Mouse (Mus musculus): ENCODE data around the gene Sdk2.

Sdk2 gene

GRCm38 (mm10) chr11:114044373-114044772, 22.5 kb downstream of the Sdk2 start:
- no peak for DNase-seq

DNA sequence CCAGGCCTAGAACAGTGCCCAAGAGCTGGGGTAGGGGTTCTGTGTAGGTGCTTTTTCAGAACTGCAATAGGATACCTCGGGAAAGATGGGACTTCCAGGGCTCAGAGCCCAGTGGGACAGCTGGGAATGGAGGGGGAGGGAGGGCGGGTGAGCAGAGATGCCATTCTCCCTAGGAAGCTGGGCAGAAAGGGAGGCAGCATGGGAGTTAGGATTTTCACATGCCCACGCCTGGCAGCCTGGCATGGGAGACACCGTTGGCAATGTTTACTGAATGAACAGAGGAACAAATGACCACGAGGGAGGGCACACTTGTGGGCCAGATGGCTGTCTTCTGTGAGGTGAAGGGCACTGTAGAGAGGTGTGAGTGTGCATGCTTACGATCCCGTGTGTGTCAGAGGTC, 23.3 kb downstream of the Sdk2 start:
- no peak for DNase-seq

- DNase-seq, result peak; percentile 28
Observed at GRCm38 (mm10) chr11:114040391-114041035, 26.3 kb downstream of the Sdk2 start.

GRCm38 (mm10) chr11:114038036-114038435, 28.8 kb downstream of the Sdk2 start:
- peak; percentile 43 for DNase-seq

GRCm38 (mm10) chr11:114031491-114031890, 35.4 kb downstream of the Sdk2 start:
- DNase-seq, result no peak

DNA sequence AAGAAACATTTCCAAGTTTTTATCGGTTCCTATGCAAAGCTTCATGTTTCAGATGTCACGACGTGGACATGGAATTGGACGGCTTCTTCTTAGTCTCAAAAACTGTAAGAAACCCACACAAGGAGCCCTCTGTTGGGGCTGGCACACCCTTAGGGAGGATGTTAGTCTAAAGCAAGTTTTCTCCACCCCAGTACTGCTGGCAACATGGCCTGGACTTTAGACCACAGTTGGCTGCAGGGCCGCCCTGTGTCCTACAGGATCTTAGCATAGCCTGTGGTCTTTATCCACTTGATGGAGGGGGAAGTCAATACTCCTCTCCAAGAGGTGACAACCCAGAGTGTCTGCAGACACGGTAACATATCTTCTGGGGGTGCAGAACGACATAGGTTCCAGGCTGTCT, 36.6 kb downstream of the Sdk2 start:
- no peak for DNase-seq

DNA sequence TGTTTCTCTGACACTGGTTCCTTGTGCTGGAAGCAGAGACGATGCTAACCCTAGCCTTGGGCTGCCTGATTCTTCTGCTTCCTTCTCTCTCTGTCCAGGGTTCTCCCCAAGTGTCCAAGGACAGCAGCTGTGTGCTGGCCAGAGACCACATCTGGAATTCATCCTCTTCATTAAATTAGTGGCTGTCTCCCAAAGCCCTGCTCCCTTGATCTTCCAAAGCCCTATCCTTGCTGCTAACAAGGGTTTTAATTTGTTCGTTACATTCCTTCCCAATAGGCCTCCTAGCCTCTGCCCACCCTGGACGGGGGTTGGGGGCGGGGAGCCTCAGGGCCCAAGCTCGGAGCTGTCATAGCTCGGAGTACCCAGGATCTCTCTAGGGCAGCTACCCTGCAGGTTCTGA, 38.3 kb downstream of the Sdk2 start:
- no peak for DNase-seq

GRCm38 (mm10) chr11:114028021-114028420, 38.8 kb downstream of the Sdk2 start:
- DNase-seq, result no peak

DNA sequence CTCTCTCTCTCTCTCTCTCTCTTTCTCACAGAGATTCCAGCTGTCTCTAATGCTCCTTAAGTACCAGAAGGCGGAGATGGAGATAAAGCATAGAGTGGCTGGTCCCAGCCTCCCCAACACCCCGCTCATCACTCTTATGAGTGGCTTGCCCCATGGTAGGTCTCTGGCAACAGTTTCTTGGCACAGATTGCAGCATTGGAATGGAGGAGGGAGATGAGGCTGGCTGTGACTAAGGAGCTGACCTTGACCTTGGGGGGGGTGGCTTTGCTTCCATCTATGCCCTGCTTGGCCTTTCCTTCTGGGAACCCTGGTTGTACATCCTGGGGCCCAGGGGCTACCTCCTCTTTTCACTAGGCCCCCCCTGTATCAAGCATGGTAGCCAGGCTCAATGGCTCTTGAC, 41.8 kb downstream of the Sdk2 start:
- DNase-seq, result no peak

GRCm38 (mm10) chr11:114023965-114024364, 42.9 kb downstream of the Sdk2 start:
- DNase-seq, result no peak

DNA sequence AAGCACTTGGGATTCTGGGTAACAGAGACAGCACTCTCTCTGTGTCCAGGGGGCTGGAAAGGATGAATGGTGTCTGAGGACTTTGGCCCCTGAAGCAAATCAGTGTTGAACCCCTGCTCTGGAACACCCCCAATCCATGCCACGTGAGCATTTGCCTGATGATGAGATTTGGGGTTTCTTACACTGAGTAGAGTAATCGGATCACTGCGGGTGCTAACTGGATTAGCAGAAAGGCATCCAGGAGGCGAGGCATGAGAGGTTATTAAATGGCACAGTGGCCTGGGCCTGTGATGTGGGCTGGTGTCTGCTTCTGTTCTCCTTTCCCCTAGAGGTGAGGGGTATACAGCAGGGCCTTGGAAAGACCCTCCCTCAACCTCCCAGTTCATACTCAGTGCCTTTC, 44.7 kb downstream of the Sdk2 start:
- no peak for DNase-seq

- no peak for DNase-seq
Observed at GRCm38 (mm10) chr11:114019087-114019486, 47.8 kb downstream of the Sdk2 start.

GRCm38 (mm10) chr11:114016889-114017392, 49.9 kb downstream of the Sdk2 start:
- no peak for DNase-seq

- no peak for DNase-seq
Observed at GRCm38 (mm10) chr11:114016108-114016888, 50.5 kb downstream of the Sdk2 start.

GRCm38 (mm10) chr11:114011523-114011922, 55.3 kb downstream of the Sdk2 start:
- no peak for DNase-seq

DNA sequence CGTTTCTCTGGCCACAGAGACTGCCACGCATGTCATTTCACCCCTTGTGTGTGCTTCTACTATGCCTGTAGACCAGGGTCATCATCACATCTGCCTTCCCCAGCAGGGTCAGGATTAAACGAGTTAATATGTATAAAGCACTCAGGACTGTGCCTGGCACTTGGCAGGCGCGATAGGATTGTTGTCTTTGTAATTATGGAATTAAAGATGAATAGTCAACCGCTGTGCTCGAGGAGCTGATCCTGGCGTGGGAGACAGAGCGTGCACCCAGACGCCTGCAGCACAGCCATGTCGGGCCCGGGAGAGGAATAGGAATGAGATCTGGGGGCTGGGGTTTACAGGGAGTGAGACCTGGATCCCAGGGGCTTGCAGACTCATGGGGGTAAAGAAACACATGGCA, 61.0 kb downstream of the Sdk2 start:
- DNase-seq, result no peak

DNA sequence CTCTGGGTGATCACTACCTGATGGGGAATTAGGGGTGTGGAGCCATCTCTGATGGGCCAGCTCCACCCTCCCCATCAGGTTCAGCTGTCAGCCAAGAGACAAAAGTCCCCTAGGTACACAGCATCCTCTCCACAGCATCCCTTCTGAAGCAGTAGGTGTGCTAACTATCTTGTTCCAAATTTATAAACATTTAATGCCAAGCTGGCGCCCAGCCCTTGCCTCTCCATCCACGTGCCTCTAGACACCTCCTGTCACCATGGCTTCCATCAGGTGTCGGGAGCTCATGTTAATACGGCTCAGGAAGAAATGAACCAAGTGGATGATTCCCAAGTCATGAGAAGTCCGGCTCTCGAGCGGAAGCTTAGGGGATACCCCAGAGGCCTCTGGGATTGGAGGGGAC, 62.2 kb downstream of the Sdk2 start:
- DNase-seq, result no peak

- no peak for DNase-seq
Observed at GRCm38 (mm10) chr11:114003195-114003594, 63.7 kb downstream of the Sdk2 start.

DNA sequence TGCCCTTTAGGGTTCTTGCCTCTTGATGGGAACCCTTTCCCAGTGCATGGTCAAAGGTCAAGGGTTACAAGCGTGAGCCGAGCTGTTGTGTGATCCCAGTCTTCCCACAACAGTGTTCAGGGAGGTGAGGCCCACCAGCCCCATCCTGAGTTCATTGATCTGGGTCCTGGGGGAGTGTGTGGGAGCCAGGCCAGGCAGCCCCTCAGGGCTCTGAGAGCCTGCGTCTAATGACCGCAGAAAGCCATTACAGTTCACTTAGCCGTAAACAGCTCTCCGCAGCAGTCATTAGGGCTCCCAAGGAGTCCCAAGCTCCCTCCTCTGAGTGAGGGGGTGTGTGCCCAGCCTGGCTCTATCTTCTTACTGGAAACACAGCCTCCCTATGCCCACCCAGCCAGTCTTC, 66.8 kb downstream of the Sdk2 start:
- no peak for DNase-seq

DNA sequence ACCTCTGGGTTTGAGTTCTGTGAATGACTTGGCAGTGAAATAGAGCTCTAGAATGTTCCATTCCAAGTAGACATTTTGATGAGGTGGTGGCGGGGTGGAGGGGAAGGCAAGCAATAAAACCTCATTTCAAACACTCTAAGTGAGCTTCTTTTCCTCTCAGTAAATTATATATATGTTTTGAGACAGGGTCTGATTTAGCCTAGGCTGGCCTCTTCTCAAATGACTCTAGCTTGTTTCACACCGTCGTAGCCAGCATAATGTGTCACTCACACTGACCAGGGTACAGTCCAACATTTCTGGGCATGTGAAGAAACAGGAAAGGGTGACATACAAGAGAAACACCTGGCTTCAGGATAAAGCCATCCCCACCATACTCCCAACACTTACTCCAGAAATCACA, 68.1 kb downstream of the Sdk2 start:
- no peak for DNase-seq

GRCm38 (mm10) chr11:113993921-113994320, 72.9 kb downstream of the Sdk2 start:
- DNase-seq, result no peak

DNA sequence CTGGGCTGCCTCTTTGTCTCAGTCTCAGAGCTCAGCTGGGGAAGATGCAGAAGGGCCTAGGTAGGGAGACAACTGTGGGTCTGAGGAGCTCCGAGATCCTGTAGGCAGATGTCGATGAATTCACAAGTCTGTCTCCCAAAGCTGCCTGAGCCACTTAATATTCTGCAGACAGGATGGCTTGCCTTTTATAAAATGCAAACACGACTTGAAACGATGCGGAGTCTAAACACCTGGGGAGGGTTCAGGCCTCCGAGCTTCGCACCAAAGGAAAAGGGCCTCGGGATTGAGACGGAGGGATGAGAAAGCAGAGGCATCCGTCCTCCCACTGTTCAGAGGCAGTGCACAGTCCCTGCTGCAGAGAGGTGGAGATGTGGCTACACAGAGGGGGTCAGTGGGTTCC, 74.0 kb downstream of the Sdk2 start:
- DNase-seq, result no peak

DNA sequence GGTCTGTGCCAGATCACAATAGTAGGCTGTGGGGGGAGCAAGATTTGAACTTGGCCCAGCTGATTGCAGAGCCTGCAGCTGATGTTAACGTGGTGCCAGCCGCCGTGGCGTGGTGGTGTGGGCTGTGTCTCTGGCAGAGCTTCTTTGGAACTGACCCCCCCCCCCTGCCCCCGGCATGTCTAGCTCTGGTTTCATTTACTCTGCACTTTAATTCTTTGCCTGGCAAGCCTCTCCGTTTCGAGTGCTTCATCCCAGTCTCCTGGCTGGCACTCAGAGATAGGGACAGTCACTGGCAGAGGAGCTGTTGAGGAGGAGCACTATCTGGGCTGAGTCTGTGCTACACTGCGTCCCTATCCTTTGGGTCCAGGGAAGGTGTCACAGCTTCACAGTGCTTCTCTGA, 75.0 kb downstream of the Sdk2 start:
- DNase-seq, result no peak

DNA sequence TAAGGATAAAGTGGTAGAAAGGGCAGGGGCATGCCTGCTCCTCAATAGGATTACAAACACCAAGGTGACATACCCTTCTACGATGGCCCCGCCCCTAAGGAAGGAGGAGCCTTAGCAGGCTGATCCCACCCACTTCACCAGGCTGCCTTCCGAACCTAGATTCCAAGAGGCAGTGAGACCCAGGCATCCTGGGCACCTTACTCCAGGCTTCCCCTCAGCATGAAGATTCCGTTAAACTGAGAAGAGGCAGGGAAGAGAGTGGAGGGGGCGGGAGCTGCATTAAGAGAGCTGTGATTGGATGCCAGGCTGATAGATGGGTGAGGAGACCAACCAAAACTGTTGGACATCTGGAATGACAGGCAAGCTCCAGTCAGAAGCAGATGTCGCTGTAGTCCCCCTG, 76.4 kb downstream of the Sdk2 start:
- peak; percentile 51 for DNase-seq

GRCm38 (mm10) chr11:113990065-113990464, 76.8 kb downstream of the Sdk2 start:
- DNase-seq, result no peak

Data from right cerebral cortex, postnatal 14 days (tissue).